Mouse (Mus musculus) myocyte (in vitro differentiated cells): Measurements from ENCODE around the gene Dpm2.

Experiments used
- MYOG ChIP-seq, 3 experiments: IDR thresholded peaks; one replicate each; pipeline ENCODE4 v1.6.1; 2011; ENCODE audit warnings: control low read depth in 2 of 3, low read depth in 2 of 3, mild to moderate bottlenecking in 2 of 3; ENCODE audit not compliant: insufficient read length in 2 of 3, control insufficient read depth in 1 of 3, insufficient read depth in 1 of 3
- POLR2A ChIP-seq: IDR thresholded peaks from one replicate; pipeline ENCODE4 v1.6.1; 2011; ENCODE audit warnings: low read depth, mild to moderate bottlenecking, control low read depth, moderate library complexity; ENCODE audit not compliant: insufficient read length
- REST ChIP-seq: IDR thresholded peaks from one replicate; pipeline ENCODE4 v1.6.1; 2011; ENCODE audit warnings: mild to moderate bottlenecking, control low read depth, moderate library complexity; ENCODE audit not compliant: insufficient read depth, insufficient read length
- TCF12 ChIP-seq: IDR thresholded peaks from one replicate; pipeline ENCODE4 v1.6.1; 2011; ENCODE audit warnings: mild to moderate bottlenecking, control low read depth; ENCODE audit not compliant: poor library complexity, insufficient read depth, severe bottlenecking
- USF1 ChIP-seq: IDR thresholded peaks from one replicate; pipeline ENCODE4 v1.6.1; 2011; ENCODE audit warnings: low read depth, mild to moderate bottlenecking, control low read depth, moderate library complexity

- TF ChIP-seq TCF12 = no peak
- no peak for TF ChIP-seq POLR2A
- TF ChIP-seq MYOG (IDR thresholded peaks at IDR 0.05; ENCODE audit: control insufficient read depth in 1 of 3, insufficient read depth in 1 of 3, insufficient read length in 2 of 3, low read depth in 2 of 3) = no peak
- TF ChIP-seq USF1 = no peak
- TF ChIP-seq REST = no peak
These were observed 44.8 kb upstream of the Dpm2 start for GRCm38 (mm10) chr2:32525816-32526215.
